Mouse (Mus musculus) heart, postnatal 0 days (tissue): ENCODE measurements around the gene Cntnap5c. TPM values are rescaled to one million over a fixed set of nuclear protein-coding genes. Genes with fewer than 3 reads are reported as not detected.

Source experiments
- ATAC-seq: fragments of 200-750 bp; cut with Nextera tagmentation; 2 replicates; pipeline ENCODE4 v1.8.0; 2017; ENCODE audit warnings: low read depth, moderate number of reproducible peaks, moderate library complexity; ENCODE audit not compliant: insufficient read depth
- DNase-seq: peaks from one replicate; pipeline ENCODE4 v3.0.0-alpha.2; 2016; ENCODE audit warnings: low spot score
- H3K27ac ChIP-seq: fragments of 300-500 bp; sonication (generic); 2 replicates; pipeline ENCODE4 v1.5.1; 2014; ENCODE audit warnings: low read depth, mild to moderate bottlenecking
- H3K27me3 ChIP-seq: fragments of 300-500 bp; sonication (generic); 2 replicates; pipeline ENCODE4 v1.6.1; 2014; ENCODE audit warnings: low read length, mixed read lengths; ENCODE audit not compliant: control insufficient read depth, insufficient read depth
- H3K36me3 ChIP-seq: fragments of 300-500 bp; sonication (generic); replicated peaks from 2 replicates; pipeline ENCODE4 v1.6.1; 2014; ENCODE audit warnings: low read length, mixed read lengths; ENCODE audit not compliant: control insufficient read depth, insufficient read depth
- H3K4me1 ChIP-seq: fragments of 300-500 bp; sonication (generic); 2 replicates; pipeline ENCODE4 v1.6.1; 2014; ENCODE audit warnings: antibody characterized with exemption; ENCODE audit not compliant: control insufficient read depth, insufficient read depth
- H3K4me2 ChIP-seq: fragments of 300-500 bp; sonication (generic); 2 replicates; pipeline ENCODE4 v1.6.1; 2014; ENCODE audit warnings: low read depth, mild to moderate bottlenecking, low read length, moderate library complexity
- H3K4me3 ChIP-seq: fragments of 300-500 bp; sonication (generic); 2 replicates; pipeline ENCODE4 v1.5.1; 2014; ENCODE audit warnings: low read depth, low read length
- H3K9ac ChIP-seq: fragments of 300-500 bp; sonication (generic); replicated peaks from 2 replicates; pipeline ENCODE4 v1.6.1; 2014; ENCODE audit warnings: low read depth, low read length, mixed read lengths
- H3K9me3 ChIP-seq: fragments of 300-500 bp; sonication (generic); replicated peaks from 2 replicates; pipeline ENCODE4 v1.6.1; 2016; ENCODE audit warnings: low read length; ENCODE audit not compliant: control insufficient read depth
- CTCF ChIP-seq: IDR thresholded peaks from 2 replicates; pipeline ENCODE4 v1.5.1; 2016; ENCODE audit warnings: antibody characterized with exemption, control low read depth, low read depth
- EP300 ChIP-seq: IDR thresholded peaks from 2 replicates; pipeline ENCODE4 v1.6.1; 2016; ENCODE audit warnings: antibody characterized with exemption, low read depth
- WGBS: fragments of 180-500 bp; shearing (Covaris S2); extraction: QIAGEN DNeasy Blood & Tissue Kit; methylation state at CpG from one replicate; pipeline ENCODE4 v1.1.7; 2014; 5-methylcytosine and 5-hydroxymethylcytosine counted together
- polyA plus RNA-seq: library from polyadenylated mRNA; unstranded; fragments of >200 nt; fragmentation: Nextera tagmentation; extraction: Ambion mirVana; gene quantifications from 2 replicates; pipeline ENCODE4 v1.2.1, GENCODE M21; 2015
- total RNA-seq: library from RNA; depleted of rRNA; stranded (reverse); fragments of >200 nt; gene quantifications from 2 replicates; pipeline ENCODE4 v1.2.3, GENCODE M21; 2014; ENCODE audit warnings: low replicate concordance

Cntnap5c gene
- total and polyA plus RNA-seq, 2 experiments from 2014 or later: not detected

- H3K27ac ChIP-seq: no peak overlapping the region
- H3K4me2 ChIP-seq: no peak overlapping the region
- TF ChIP-seq CTCF (no peak), EP300 (no peak)
- H3K36me3 ChIP-seq: no peaks in the 10 kb centered on the region
- no peaks in the 10 kb centered on the region for H3K4me1 ChIP-seq
- no peak overlapping the region for H3K4me3 ChIP-seq
- 68% methylated on average over 3 of the region's 3 CpGs for WGBS
- no peak overlapping the region for H3K9ac ChIP-seq
- H3K9me3 ChIP-seq: no peaks in the 10 kb centered on the region
- DNase-seq (no peak), ATAC-seq (no peak)
- H3K27me3 ChIP-seq: no peaks in the 10 kb centered on the region
Measured at GRCm38 (mm10) chr17:58107901-58108300, 338.5 kb downstream of the Cntnap5c start.

DNA sequence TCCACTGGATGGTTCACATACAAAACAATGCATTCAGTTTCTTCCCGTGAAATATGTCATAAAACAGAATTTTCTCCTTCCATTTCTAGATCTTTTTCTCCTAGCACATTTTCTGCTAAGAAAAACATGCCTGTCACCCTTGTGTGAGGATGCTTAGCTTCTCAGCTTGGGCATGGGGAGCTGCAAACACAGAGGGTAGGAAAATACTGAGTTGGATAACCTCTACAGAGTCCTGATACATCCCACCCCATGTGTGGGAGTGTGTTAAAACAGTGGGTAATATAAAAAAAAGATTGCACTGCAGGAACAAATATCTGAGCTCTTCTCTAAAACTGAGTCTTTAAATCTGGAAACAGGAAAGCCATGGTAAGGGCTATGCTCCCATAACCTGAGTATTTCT is 339.0 kb downstream of the Cntnap5c start:
- no peak overlapping the region for H3K4me3 ChIP-seq
- H3K4me1 ChIP-seq: no peaks in the 10 kb centered on the region
- no peak overlapping the region for H3K9ac ChIP-seq
- ATAC-seq: no peak
- no peak overlapping the region for H3K27ac ChIP-seq
- no peak overlapping the region for H3K4me2 ChIP-seq
- no peaks in the 10 kb centered on the region for H3K36me3 ChIP-seq
- WGBS: 37% methylated on average over 1 of the region's 1 CpGs
- H3K9me3 ChIP-seq: no peaks in the 10 kb centered on the region
- DNase-seq: no peak
- H3K27me3 ChIP-seq: no peaks in the 10 kb centered on the region
- TF ChIP-seq CTCF (no peak), EP300 (no peak)

- 57% methylated on average over 1 of the region's 1 CpGs for WGBS
- Histone ChIP-seq H3K4me2 (no peak overlapping the region), H3K4me1 (no peaks in the 10 kb centered on the region), H3K27ac (no peak overlapping the region), H3K27me3 (no peaks in the 10 kb centered on the region), H3K9me3 (no peaks in the 10 kb centered on the region; the same call in 1 of the 2 replicates), H3K4me3 (no peak overlapping the region), H3K9ac (no peak overlapping the region), H3K36me3 (no peaks in the 10 kb centered on the region)
- ATAC-seq (no peak), DNase-seq (no peak)
- TF ChIP-seq EP300 (no peak), CTCF (no peak)
Measured at GRCm38 (mm10) chr17:58187171-58187570, 417.8 kb downstream of the Cntnap5c start.

DNA sequence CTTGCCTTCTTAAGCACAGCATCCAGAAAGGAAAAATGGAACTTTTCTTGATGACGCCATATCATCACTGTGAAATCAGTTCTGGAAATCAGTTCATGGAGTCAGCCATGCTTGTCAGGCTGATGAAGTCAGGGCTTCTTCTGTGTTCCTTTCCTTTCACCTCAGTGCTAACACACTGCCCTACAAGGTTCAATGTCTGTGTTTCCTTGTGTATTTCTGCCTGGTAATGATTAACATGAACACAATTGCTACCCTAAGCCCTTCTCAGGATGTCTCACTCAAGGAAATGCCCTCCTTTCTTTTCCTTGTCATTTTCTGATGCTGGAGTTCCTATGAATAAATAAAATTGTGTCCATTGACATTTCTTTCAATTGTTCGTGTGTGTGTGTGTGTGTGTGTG is 431.8 kb downstream of the Cntnap5c start:
- 74% methylated on average over 2 of the region's 2 CpGs for WGBS

DNA sequence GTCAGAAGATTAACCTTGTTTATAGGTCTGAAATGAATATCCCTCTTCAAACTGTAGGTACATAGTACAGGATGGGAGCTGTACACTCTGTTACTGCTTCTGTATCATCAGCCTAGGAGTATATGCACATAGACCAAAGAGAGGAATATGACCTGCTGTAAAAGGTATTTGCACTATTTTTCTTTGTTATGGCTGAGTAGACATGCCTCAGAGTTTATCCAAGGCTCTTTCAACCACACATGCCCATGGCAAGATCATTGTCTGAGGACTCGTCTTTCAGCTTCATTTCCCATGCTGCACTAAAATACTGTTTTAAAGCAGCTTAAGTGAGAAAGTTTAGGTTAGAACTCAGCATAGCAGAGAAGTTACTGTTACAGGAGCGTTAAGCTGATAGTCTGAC is 498.7 kb downstream of the Cntnap5c start:
- H3K36me3 ChIP-seq: no peaks in the 10 kb centered on the region
- H3K9ac ChIP-seq: no peak overlapping the region
- H3K4me3 ChIP-seq: no peak overlapping the region
- no peaks in the 10 kb centered on the region for H3K4me1 ChIP-seq
- TF ChIP-seq CTCF (no peak), EP300 (no peak)
- H3K4me2 ChIP-seq: no peak overlapping the region
- no peak overlapping the region for H3K27ac ChIP-seq
- no peaks in the 10 kb centered on the region for H3K27me3 ChIP-seq
- DNase-seq (no peak), ATAC-seq (no peak)
- 60% methylated on average over 2 of the region's 2 CpGs for WGBS
- H3K9me3 ChIP-seq: no peaks in the 10 kb centered on the region

More for the DNA sequence above, 431.8 kb downstream of the Cntnap5c start:
- ATAC-seq (no peak), DNase-seq (no peak)
- H3K9ac ChIP-seq: no peak overlapping the region
- TF ChIP-seq EP300: no peak
- TF ChIP-seq CTCF: no peak
- H3K4me3 ChIP-seq: no peak overlapping the region
- no peaks in the 10 kb centered on the region for H3K36me3 ChIP-seq
- no peaks in the 10 kb centered on the region; the same call in 1 of the 2 replicates for H3K9me3 ChIP-seq
- no peak overlapping the region for H3K27ac ChIP-seq
- no peaks in the 10 kb centered on the region for H3K27me3 ChIP-seq
- no peak overlapping the region for H3K4me2 ChIP-seq
- H3K4me1 ChIP-seq: no peaks in the 10 kb centered on the region

GRCm38 (mm10) chr17:58351310-58351709 is 581.9 kb downstream of the Cntnap5c start:
- H3K9ac ChIP-seq: no peak overlapping the region
- H3K27ac ChIP-seq: no peak overlapping the region
- DNase-seq (no peak), ATAC-seq (no peak)
- no peaks in the 10 kb centered on the region for H3K36me3 ChIP-seq
- TF ChIP-seq CTCF: no peak
- no peak for TF ChIP-seq EP300
- H3K4me3 ChIP-seq: no peak overlapping the region
- no peaks in the 10 kb centered on the region for H3K4me1 ChIP-seq
- no peaks in the 10 kb centered on the region for H3K9me3 ChIP-seq
- WGBS: 49% methylated on average over 6 of the region's 6 CpGs
- H3K4me2 ChIP-seq: no peak overlapping the region
- no peaks in the 10 kb centered on the region for H3K27me3 ChIP-seq
